Mouse (Mus musculus): ENCODE data around the gene Tes. TPM values are rescaled to one million over a fixed set of nuclear protein-coding genes. Genes with fewer than 3 reads are reported as not detected.

The Tes gene
- total RNA-seq, 1 experiment = 51.1 TPM

- no peak for TF ChIP-seq HCFC1 (IDR thresholded peaks at IDR 0.05; ENCODE audit: borderline replicate concordance, insufficient read depth, low read length)
- no peak for TF ChIP-seq CHD2 (IDR thresholded peaks at IDR 0.05; ENCODE audit: low read depth, low read length)
- TF ChIP-seq ZNF384 (IDR thresholded peaks at IDR 0.05; ENCODE audit: low read depth, low read length) = no peak
- TF ChIP-seq MAFK (IDR thresholded peaks at IDR 0.05; ENCODE audit: insufficient read depth, low read depth, low read length) = no peak
- no peak for TF ChIP-seq ZC3H11A (IDR thresholded peaks at IDR 0.05; ENCODE audit: borderline replicate concordance, low read depth, low read length)
- Histone ChIP-seq H3K9ac (ENCODE audit: insufficient read depth, low read depth, low read length, poor library complexity, severe bottlenecking) (no peak overlapping the region), H3K4me3 (ENCODE audit: insufficient read depth in 1 of 2, low read depth in 1 of 2, low read length in 2 of 2, poor library complexity in 1 of 2, severe bottlenecking in 1 of 2) (no peak overlapping the region), H3K36me3 (ENCODE audit: control insufficient read depth, insufficient read depth, low read length, poor library complexity, severe bottlenecking) (no peaks in the 10 kb centered on the region), H3K4me1 (ENCODE audit: control insufficient read depth in 2 of 2, insufficient read depth in 2 of 2, low read length in 2 of 2, poor library complexity in 1 of 2) (no peaks in the 10 kb centered on the region), H3K9me3 (ENCODE audit: control insufficient read depth, insufficient read depth, low read depth, low read length) (no peaks in the 10 kb centered on the region), H3K27ac (ENCODE audit: insufficient read depth, low read depth, low read length, poor library complexity, severe bottlenecking) (no peak overlapping the region)
- DNase-seq (ENCODE audit: low read depth, low spot score) = no peak
- in situ Hi-C loops (cut with MboI; ENCODE audit: low sequenced_read_pairs in 2 of 2, unreplicated experiment in 2 of 2) = no loop called here
These were observed 77.8 kb downstream of the Tes start for GRCm38 (mm10) chr6:17142577-17143359.

- H3K36me3 ChIP-seq (ENCODE audit: control insufficient read depth, insufficient read depth, low read length, poor library complexity, severe bottlenecking) = no peaks in the 10 kb centered on the region
- no peaks in the 10 kb centered on the region for H3K9me3 ChIP-seq (ENCODE audit: control insufficient read depth, insufficient read depth, low read depth, low read length)
- no peak for DNase-seq (ENCODE audit: low read depth, low spot score)
- no peak overlapping the region for H3K9ac ChIP-seq (ENCODE audit: insufficient read depth, low read depth, low read length, poor library complexity, severe bottlenecking)
- no peaks in the 10 kb centered on the region for H3K4me1 ChIP-seq (ENCODE audit: control insufficient read depth in 2 of 2, insufficient read depth in 2 of 2, low read length in 2 of 2, poor library complexity in 1 of 2)
- no peak overlapping the region for H3K4me3 ChIP-seq (ENCODE audit: insufficient read depth in 1 of 2, low read depth in 1 of 2, low read length in 2 of 2, poor library complexity in 1 of 2, severe bottlenecking in 1 of 2)
- no peak for TF ChIP-seq CHD2 (IDR thresholded peaks at IDR 0.05; ENCODE audit: low read depth, low read length)
- no peak for TF ChIP-seq ZC3H11A (IDR thresholded peaks at IDR 0.05; ENCODE audit: borderline replicate concordance, low read depth, low read length)
- TF ChIP-seq HCFC1 (IDR thresholded peaks at IDR 0.05; ENCODE audit: borderline replicate concordance, insufficient read depth, low read length) = no peak
- TF ChIP-seq ZNF384 (IDR thresholded peaks at IDR 0.05; ENCODE audit: low read depth, low read length) = no peak
- no peak for TF ChIP-seq MAFK (IDR thresholded peaks at IDR 0.05; ENCODE audit: insufficient read depth, low read depth, low read length)
- in situ Hi-C loops (cut with MboI; ENCODE audit: low sequenced_read_pairs in 2 of 2, unreplicated experiment in 2 of 2) = no loop called here
- no peak overlapping the region for H3K27ac ChIP-seq (ENCODE audit: insufficient read depth, low read depth, low read length, poor library complexity, severe bottlenecking)
These were observed 86.2 kb downstream of the Tes start for GRCm38 (mm10) chr6:17151071-17151715.

GRCm38 (mm10) chr6:17152551-17152950, 87.6 kb downstream of the Tes start:
- in situ Hi-C loops (cut with MboI; ENCODE audit: low sequenced_read_pairs in 2 of 2, unreplicated experiment in 2 of 2) = no loop called here
- Histone ChIP-seq H3K36me3 (ENCODE audit: control insufficient read depth, insufficient read depth, low read length, poor library complexity, severe bottlenecking) (no peaks in the 10 kb centered on the region), H3K4me3 (ENCODE audit: insufficient read depth in 1 of 2, low read depth in 1 of 2, low read length in 2 of 2, poor library complexity in 1 of 2, severe bottlenecking in 1 of 2) (no peak overlapping the region), H3K9me3 (ENCODE audit: control insufficient read depth, insufficient read depth, low read depth, low read length) (no peaks in the 10 kb centered on the region), H3K9ac (ENCODE audit: insufficient read depth, low read depth, low read length, poor library complexity, severe bottlenecking) (no peak overlapping the region), H3K27ac (ENCODE audit: insufficient read depth, low read depth, low read length, poor library complexity, severe bottlenecking) (no peak overlapping the region), H3K4me1 (ENCODE audit: control insufficient read depth in 2 of 2, insufficient read depth in 2 of 2, low read length in 2 of 2, poor library complexity in 1 of 2) (no peaks in the 10 kb centered on the region)
- DNase-seq (ENCODE audit: low read depth, low spot score) = no peak
- TF ChIP-seq ZC3H11A (IDR thresholded peaks at IDR 0.05; ENCODE audit: borderline replicate concordance, low read depth, low read length) (no peak), ZNF384 (IDR thresholded peaks at IDR 0.05; ENCODE audit: low read depth, low read length) (no peak), MAFK (IDR thresholded peaks at IDR 0.05; ENCODE audit: insufficient read depth, low read depth, low read length) (no peak), HCFC1 (IDR thresholded peaks at IDR 0.05; ENCODE audit: borderline replicate concordance, insufficient read depth, low read length) (no peak), CHD2 (IDR thresholded peaks at IDR 0.05; ENCODE audit: low read depth, low read length) (no peak)

Other genes starting within 250 kb of the Tes start
- 0.11 and 1.6 TPM in 2 replicates for gene Tfec, start 166.7 kb upstream of the Tes start, total RNA-seq (2012; rRNA removed)
- 1.6 and 4.5 TPM in 2 replicates for gene Cav2, start 216.0 kb downstream of the Tes start, total RNA-seq (2012; rRNA removed)
- 16.8 and 35.7 TPM in 2 replicates for gene Cav1, start 241.2 kb downstream of the Tes start, total RNA-seq (2012; rRNA removed)

Measured in ES-E14 (cell line).